Mouse (Mus musculus): ENCODE measurements around the gene Amfr. TPM values are rescaled to one million over a fixed set of nuclear protein-coding genes. Genes with fewer than 3 reads are reported as not detected.

Amfr gene
- polyA plus RNA-seq, 1 experiment: 91.0 TPM

GRCm38 (mm10) chr8:93941636-93942054 is 71.0 kb downstream of the Amfr start:
- no peak overlapping the region for H3K4me3 ChIP-seq (ENCODE audit: insufficient read depth, low read length)
- 0 out of 2 replicates have a peak, but pooled peaks cover 5% of the 10 kb centered on the region for H3K4me1 ChIP-seq (ENCODE audit: control insufficient read depth, insufficient read depth, low read length)
- H3K27ac ChIP-seq (ENCODE audit: insufficient read depth, low read length): no peak overlapping the region
- TF ChIP-seq POLR2A (IDR thresholded peaks at IDR 0.05; ENCODE audit: low read depth, low read length) (no peak), CTCF (IDR thresholded peaks at IDR 0.05; ENCODE audit: borderline replicate concordance, insufficient read depth, low read length) (no peak)

DNA sequence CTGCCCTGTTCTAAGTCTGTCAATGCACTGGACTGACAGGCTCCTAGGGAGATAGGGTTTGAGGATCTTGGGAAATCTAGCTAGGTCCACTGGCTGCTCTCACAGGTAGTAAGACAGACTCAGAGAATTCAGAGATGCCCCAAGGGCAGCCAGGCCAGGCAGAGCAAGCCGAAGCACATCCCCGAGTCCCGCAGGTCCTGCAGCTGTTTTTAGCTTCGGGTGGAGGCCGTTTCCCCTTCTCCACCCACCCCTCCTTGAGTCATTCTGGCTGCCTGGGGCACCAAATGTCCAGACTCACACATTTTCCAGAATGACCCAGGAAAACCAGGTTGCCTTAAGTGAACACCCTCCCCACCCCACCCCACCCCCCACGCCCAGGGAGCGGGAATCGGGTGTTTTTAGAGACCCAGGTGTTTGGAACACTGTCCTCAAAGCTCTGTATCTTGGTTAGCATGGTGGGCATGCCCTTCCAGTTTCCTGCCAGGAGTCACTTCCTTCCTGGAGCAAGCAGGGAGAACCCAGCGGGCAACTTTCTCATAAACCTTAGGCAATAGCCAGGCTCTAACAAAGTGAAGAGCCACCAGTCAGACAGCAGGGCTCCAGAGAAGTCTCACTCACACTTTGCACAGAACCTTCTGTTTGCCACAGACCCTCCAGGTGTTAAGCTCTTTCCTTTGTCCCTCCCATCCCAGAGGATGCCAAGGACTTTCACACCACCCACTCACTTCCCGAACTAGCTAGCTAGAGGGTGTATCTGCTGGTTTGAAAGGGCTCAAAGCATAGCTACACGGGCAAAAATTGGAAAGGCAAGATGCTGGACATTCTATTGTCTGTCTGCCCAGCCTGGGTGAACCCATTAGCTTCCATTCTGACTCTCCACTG is 71.9 kb downstream of the Amfr start:
- TF ChIP-seq POLR2A (IDR thresholded peaks at IDR 0.05; ENCODE audit: low read depth, low read length) (no peak), CTCF (IDR thresholded peaks at IDR 0.05; ENCODE audit: borderline replicate concordance, insufficient read depth, low read length) (no peak)
- no peak overlapping the region for H3K4me3 ChIP-seq (ENCODE audit: insufficient read depth, low read length)
- no peak overlapping the region for H3K27ac ChIP-seq (ENCODE audit: insufficient read depth, low read length)
- H3K4me1 ChIP-seq (ENCODE audit: control insufficient read depth, insufficient read depth, low read length): 0 out of 2 replicates have a peak, but pooled peaks cover 5% of the 10 kb centered on the region

- TF ChIP-seq POLR2A (IDR thresholded peaks at IDR 0.05; ENCODE audit: low read depth, low read length) (no peak), CTCF (IDR thresholded peaks at IDR 0.05; ENCODE audit: borderline replicate concordance, insufficient read depth, low read length) (no peak)
- H3K27ac ChIP-seq (ENCODE audit: insufficient read depth, low read length): no peak overlapping the region
- no peak overlapping the region for H3K4me3 ChIP-seq (ENCODE audit: insufficient read depth, low read length)
- H3K4me1 ChIP-seq (ENCODE audit: control insufficient read depth, insufficient read depth, low read length): 0 out of 2 replicates have a peak, but pooled peaks cover 5% of the 10 kb centered on the region
Measured at GRCm38 (mm10) chr8:93938193-93938592, 74.4 kb downstream of the Amfr start.

DNA sequence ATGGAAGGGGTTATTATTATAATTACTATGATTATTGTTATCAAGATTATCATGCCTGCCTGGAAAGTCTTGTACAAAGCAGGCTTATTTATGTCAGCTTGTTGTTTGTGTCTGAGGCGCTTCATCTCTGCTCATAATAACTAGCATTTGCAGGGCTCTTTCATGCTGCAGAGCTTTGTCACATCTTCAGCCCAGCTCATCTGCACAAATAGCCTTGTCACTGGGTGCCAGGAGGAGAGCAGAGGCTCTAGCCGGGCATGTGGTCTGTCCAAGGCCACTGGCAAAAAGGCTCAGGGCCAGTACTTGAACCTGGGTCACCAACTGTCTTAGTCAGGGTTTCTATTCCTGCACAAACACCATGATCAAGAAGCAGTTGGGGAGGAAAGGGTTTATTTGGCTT is 79.4 kb downstream of the Amfr start:
- no peak overlapping the region for H3K27ac ChIP-seq (ENCODE audit: insufficient read depth, low read length)
- H3K4me3 ChIP-seq (ENCODE audit: insufficient read depth, low read length): no peak overlapping the region
- TF ChIP-seq POLR2A (IDR thresholded peaks at IDR 0.05; ENCODE audit: low read depth, low read length) (no peak), CTCF (IDR thresholded peaks at IDR 0.05; ENCODE audit: borderline replicate concordance, insufficient read depth, low read length) (no peak)
- H3K4me1 ChIP-seq (ENCODE audit: control insufficient read depth, insufficient read depth, low read length): no peaks in the 10 kb centered on the region

- Histone ChIP-seq H3K27ac (ENCODE audit: insufficient read depth, low read length) (no peak overlapping the region), H3K4me3 (ENCODE audit: insufficient read depth, low read length) (no peak overlapping the region), H3K4me1 (ENCODE audit: control insufficient read depth, insufficient read depth, low read length) (no peaks in the 10 kb centered on the region)
- no peak for TF ChIP-seq POLR2A (IDR thresholded peaks at IDR 0.05; ENCODE audit: low read depth, low read length)
- peak; percentile 94 for TF ChIP-seq CTCF (IDR thresholded peaks at IDR 0.05; ENCODE audit: borderline replicate concordance, insufficient read depth, low read length)
Measured at GRCm38 (mm10) chr8:93932873-93933272, 79.8 kb downstream of the Amfr start.

GRCm38 (mm10) chr8:93931336-93931735 is 81.3 kb downstream of the Amfr start:
- no peak for TF ChIP-seq POLR2A (IDR thresholded peaks at IDR 0.05; ENCODE audit: low read depth, low read length)
- no peak for TF ChIP-seq CTCF (IDR thresholded peaks at IDR 0.05; ENCODE audit: borderline replicate concordance, insufficient read depth, low read length)
- Histone ChIP-seq H3K4me3 (ENCODE audit: insufficient read depth, low read length) (no peak overlapping the region), H3K27ac (ENCODE audit: insufficient read depth, low read length) (no peak overlapping the region), H3K4me1 (ENCODE audit: control insufficient read depth, insufficient read depth, low read length) (no peaks in the 10 kb centered on the region)

GRCm38 (mm10) chr8:93929233-93929632 is 83.4 kb downstream of the Amfr start:
- Histone ChIP-seq H3K27ac (ENCODE audit: insufficient read depth, low read length) (no peak overlapping the region), H3K4me1 (ENCODE audit: control insufficient read depth, insufficient read depth, low read length) (no peaks in the 10 kb centered on the region), H3K4me3 (ENCODE audit: insufficient read depth, low read length) (no peak overlapping the region)
- TF ChIP-seq CTCF (IDR thresholded peaks at IDR 0.05; ENCODE audit: borderline replicate concordance, insufficient read depth, low read length) (no peak), POLR2A (IDR thresholded peaks at IDR 0.05; ENCODE audit: low read depth, low read length) (no peak)

- Histone ChIP-seq H3K4me3 (ENCODE audit: insufficient read depth, low read length) (no peak overlapping the region), H3K4me1 (ENCODE audit: control insufficient read depth, insufficient read depth, low read length) (no peaks in the 10 kb centered on the region), H3K27ac (ENCODE audit: insufficient read depth, low read length) (no peak overlapping the region)
- TF ChIP-seq POLR2A (IDR thresholded peaks at IDR 0.05; ENCODE audit: low read depth, low read length) (no peak), CTCF (IDR thresholded peaks at IDR 0.05; ENCODE audit: borderline replicate concordance, insufficient read depth, low read length) (no peak)
Measured at GRCm38 (mm10) chr8:93925513-93925912, 87.1 kb downstream of the Amfr start.

DNA sequence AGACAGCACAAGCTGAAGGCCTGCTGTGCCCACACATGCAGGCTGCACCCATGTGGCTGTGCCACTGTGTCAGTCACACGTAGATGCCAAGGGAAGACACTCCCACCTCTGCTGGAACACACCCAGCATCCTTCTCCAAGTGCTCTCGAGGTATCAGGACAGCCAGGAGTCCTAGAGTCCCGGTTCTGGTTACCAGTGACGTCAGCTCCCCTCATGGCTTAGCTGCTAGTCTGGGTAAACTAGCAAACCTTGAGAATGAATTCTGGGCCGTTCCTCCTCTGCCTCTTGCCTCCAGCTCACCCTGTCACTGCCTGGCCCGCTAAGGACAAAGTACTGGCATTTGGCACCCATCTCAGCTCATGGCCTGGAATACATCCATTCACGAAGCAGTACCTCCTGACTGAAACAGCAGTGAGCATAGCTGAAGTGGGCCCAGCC is 88.7 kb downstream of the Amfr start:
- no peak for TF ChIP-seq CTCF (IDR thresholded peaks at IDR 0.05; ENCODE audit: borderline replicate concordance, insufficient read depth, low read length)
- TF ChIP-seq POLR2A (IDR thresholded peaks at IDR 0.05; ENCODE audit: low read depth, low read length): no peak
- no peak overlapping the region for H3K27ac ChIP-seq (ENCODE audit: insufficient read depth, low read length)
- no peak overlapping the region for H3K4me3 ChIP-seq (ENCODE audit: insufficient read depth, low read length)
- no peaks in the 10 kb centered on the region for H3K4me1 ChIP-seq (ENCODE audit: control insufficient read depth, insufficient read depth, low read length)

Other genes with a start within 250 kb of the Amfr start
- 11.9 and 19.8 TPM in 2 replicates for gene Gnao1, start 202.9 kb downstream of the Amfr start, polyA plus RNA-seq (2011; ENCODE audit: insufficient read length, low read depth, missing spikeins)
- gene Nudt21, start 24.2 kb upstream of the Amfr start, polyA plus RNA-seq (2011; ENCODE audit: insufficient read length, low read depth, missing spikeins): 108 and 120 TPM in 2 replicates
- 23.1 and 27.8 TPM in 2 replicates for gene Ogfod1, start 24.4 kb upstream of the Amfr start, polyA plus RNA-seq (2011; ENCODE audit: insufficient read length, low read depth, missing spikeins)
- gene Bbs2, start 86.1 kb upstream of the Amfr start, polyA plus RNA-seq (2011; ENCODE audit: insufficient read length, low read depth, missing spikeins): 4.7 and 8.7 TPM in 2 replicates
- not detected in 2 replicates for gene Mt4, start 124.4 kb upstream of the Amfr start, polyA plus RNA-seq (2011; ENCODE audit: insufficient read length, low read depth, missing spikeins)
- 3.3 TPM in 1 of 2 replicates, not detected in the other for gene Mt3, start 139.8 kb upstream of the Amfr start, polyA plus RNA-seq (2011; ENCODE audit: insufficient read length, low read depth, missing spikeins)
- 199 and 340 TPM in 2 replicates for gene Mt2, start 159.8 kb upstream of the Amfr start, polyA plus RNA-seq (2011; ENCODE audit: insufficient read length, low read depth, missing spikeins)
- gene Mt1, start 166.2 kb upstream of the Amfr start, polyA plus RNA-seq (2011; ENCODE audit: insufficient read length, low read depth, missing spikeins): 435 and 525 TPM in 2 replicates
- 58.2 and 65.0 TPM in 2 replicates for gene Nup93, start 201.7 kb upstream of the Amfr start, polyA plus RNA-seq (2011; ENCODE audit: insufficient read length, low read depth, missing spikeins)